Mouse (Mus musculus): Measurements from ENCODE around the gene Tunar. TPM values are rescaled to one million over a fixed set of nuclear protein-coding genes. Genes with fewer than 3 reads are reported as not detected.

The Tunar gene
- total RNA-seq (2017), result not detected in 2 replicates

DNA sequence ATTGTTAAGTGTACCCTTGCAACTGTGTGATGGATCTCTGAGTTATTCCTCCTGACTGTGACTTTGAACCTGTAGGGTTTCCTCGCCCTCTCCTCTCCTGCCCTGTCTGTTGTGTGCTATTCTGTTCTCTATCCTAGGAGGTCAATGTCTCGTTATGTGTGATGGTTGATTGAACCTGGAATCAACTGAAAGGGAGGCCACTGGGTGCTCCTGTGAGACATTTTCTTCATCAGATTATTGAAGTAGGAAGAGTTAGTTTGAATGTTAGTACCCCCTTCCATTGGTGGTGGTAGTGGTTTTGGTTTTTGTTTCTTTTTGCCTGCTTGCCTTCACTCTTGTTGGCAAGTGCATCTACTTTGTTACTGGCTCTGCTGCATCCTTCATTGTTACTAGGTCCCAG is at the start of gene Tunar:
Gene Tunar, plus strand, starts transcription at position 301 of the 400 bp plus-strand sequence.
- ATAC-seq (replicated peaks; ENCODE audit: low read depth, poor library complexity, severe bottlenecking), result no peak

DNA sequence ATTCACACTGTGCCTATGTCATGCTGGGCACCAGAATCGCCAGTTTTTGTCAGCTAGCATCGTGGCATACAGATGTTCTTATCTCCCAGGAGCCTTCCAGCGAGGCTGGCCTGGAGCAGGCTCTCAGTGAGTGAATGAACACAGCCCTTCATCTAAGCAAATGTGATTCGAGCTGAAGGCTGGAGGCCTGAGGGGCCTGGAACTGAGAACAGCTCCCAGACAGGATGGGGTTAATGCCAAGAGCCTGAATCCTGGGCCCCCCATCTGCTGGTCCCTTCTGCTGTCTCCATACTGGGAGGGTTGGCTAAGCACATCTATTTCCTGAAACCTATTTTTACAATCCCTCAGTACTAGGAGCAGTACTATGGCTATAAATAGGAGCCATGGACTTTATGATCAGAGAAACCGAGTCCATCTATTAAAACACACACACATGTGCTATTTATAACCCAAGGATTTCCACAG is 21.1 kb upstream of the Tunar start:
- ATAC-seq (replicated peaks; ENCODE audit: low read depth, poor library complexity, severe bottlenecking), result no peak

DNA sequence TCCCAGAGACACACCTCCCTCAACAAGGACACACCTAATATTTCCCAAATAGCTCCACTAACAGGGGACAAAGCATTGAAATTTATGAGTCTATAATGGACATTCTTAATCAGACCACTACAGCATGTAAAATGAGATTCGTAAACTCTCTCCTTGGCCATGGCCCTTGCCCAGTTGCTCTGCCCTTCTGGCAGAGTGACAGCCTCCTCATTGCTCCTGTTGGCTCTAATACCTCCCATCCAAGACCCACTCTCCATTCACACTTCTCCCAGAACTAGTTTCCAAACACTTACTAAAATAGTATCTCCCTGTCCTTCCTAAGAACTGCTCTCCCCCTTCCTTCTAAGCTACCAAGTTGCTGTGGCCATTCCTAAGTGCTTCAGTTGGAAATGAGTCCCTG is 19.3 kb upstream of the Tunar start:
- no peak for ATAC-seq (replicated peaks; ENCODE audit: low read depth, poor library complexity, severe bottlenecking)

DNA sequence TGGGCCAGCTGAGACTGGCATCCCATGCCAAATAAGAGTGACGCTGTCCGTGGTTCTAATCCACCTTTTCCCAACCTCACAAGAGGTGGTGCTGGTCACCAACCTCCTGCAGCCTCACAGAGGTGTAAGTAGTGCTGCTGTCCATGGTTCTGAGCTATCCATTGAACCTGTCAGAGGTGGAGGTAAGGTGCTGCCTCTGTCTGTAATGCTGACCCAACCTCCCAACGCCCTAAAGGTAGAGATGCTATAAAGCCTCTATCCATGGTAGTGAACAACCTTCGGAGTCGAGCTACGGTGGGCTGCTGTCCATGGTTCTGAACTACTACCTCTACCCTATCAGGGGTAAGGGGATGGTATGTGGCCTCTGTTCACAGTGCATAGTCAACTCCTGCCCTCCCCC is 11.5 kb upstream of the Tunar start:
- peak; percentile 72 for ATAC-seq (replicated peaks; ENCODE audit: low read depth, poor library complexity, severe bottlenecking)

DNA sequence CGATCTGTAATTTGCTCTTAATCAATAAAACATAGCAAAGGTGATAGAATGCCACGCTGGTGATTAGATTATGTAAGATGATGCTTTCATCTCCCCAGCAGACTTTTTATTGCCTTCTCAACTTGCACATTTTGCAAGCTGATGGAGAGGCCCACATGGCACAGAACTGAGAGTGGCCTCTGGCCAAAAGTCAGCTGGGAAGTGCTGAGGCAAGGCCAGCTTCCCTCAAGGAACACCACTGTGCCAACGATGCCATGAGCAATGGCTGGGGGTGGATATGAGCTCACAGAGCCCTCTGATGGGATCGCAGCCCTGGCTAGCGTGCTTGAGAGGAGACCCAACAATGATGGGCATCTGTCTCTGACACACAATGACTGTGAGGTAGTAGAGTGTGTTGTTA is 6.6 kb upstream of the Tunar start:
- ATAC-seq (replicated peaks; ENCODE audit: low read depth, poor library complexity, severe bottlenecking), result no peak

DNA sequence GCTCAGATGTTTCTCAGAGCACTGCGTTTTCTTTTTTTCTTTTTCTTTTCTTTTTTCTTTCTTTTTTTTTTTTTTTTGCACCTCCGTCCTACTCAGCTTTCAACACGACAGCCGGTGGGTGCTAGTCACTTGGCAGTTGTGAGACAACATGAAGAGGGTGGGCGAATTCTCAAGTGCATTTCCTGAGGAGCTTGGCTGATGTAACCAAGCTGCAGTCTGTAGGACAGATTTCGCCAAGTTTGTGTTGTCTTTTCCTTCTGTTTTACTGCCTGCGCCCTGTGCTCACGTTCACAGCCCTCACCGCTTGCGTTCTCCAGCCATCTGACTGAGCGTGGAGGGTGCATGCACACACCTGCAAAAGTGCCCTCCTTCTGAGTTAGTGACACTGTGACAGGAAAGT is 5.3 kb upstream of the Tunar start:
- ATAC-seq (replicated peaks; ENCODE audit: low read depth, poor library complexity, severe bottlenecking), result no peak

DNA sequence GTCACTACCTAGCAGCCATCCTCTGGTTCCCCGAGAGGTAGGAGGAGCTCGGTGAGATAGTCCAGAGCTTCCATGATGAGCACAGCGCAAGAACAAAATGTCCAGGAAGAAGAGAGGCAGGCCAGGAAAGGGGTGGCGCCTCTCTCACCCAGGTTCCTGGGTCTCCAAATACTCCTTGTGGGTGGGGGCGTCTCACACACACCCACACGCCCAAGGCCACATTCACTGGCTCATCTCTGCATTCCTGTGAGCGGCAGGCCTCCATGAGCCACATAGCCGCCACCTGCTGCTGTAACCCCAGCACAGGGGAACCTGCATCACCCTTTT is 2.4 kb downstream of the Tunar start:
- no peak for ATAC-seq (replicated peaks; ENCODE audit: low read depth, poor library complexity, severe bottlenecking)

DNA sequence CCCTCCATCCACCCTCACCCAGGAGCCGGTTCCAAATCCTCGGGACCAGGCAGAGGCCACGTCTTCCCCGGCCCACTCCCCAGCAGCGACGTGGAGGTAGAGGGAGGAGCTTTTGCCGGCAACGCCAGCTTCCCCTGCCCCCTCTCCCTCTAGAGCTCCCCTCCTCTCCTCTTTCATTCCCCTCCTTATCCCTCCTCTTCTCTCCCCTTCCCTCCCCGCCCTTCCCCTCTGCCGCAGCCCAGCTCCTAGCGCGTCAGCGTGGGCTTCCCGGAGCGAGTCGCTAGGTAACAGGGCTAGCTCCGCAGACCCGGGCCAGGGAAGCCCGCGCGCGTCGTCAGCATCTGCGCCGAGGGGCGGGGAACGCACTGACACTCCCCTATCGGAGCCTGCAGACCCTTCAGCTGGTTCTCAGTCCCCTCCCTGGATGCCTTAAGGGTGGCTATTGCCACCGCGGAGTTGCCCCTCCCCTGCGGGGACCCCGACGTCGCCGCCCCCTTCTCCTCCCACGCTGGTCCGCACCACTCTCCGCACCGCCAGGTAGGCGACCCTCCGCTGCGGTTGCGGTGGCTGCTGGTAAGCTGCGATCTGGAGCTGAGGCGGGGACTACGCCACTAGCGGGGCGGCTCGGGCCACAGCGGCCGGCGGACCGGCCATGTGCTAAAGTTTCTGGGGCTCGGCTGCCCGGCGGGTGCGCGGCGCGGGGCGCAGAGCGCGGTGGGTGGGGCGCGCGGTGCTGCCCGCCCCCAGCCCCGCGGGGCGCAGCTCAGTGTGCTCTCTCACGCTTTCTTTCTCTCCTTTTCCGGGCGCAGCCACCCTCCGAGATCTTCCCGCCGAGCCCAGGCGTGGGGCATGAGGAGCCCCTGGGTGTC is 3.0 kb downstream of the Tunar start:
- ATAC-seq (replicated peaks; ENCODE audit: low read depth, poor library complexity, severe bottlenecking), result no peak

DNA sequence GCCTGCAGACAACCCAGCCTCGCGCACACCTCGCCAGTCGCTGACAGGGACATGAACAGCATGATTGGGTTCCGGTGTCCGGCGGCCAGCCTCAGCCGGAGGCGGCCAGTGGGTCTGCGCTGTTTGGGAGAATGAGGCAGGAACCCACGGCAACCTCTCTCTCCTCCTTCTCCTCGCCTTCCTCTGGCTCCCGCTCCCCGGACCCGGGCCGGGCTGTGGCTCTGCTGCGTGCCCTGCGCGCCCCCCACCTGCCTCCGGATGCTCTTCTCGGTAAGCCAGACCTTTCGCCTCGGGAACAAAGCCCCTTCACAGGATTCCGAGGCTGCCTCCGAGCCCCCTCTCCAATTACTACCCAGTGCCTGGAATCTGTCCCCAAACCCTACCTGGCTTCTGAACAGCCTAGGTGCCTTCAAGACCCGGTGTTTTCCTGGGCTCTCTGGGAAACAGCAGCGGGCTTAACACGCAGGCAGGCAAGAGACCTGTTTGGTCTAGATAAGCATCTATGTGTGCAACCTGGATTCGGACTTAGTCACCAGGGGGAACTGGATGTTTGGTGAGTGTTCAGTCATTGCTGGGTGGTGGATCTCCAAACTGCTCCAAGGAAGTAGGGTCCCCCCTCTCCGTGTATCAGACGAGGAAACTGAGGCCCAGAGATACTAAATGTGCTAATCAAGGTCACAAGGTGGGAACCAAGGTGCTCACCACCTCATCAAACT is 3.8 kb downstream of the Tunar start:
- ATAC-seq (replicated peaks; ENCODE audit: low read depth, poor library complexity, severe bottlenecking), result no peak

DNA sequence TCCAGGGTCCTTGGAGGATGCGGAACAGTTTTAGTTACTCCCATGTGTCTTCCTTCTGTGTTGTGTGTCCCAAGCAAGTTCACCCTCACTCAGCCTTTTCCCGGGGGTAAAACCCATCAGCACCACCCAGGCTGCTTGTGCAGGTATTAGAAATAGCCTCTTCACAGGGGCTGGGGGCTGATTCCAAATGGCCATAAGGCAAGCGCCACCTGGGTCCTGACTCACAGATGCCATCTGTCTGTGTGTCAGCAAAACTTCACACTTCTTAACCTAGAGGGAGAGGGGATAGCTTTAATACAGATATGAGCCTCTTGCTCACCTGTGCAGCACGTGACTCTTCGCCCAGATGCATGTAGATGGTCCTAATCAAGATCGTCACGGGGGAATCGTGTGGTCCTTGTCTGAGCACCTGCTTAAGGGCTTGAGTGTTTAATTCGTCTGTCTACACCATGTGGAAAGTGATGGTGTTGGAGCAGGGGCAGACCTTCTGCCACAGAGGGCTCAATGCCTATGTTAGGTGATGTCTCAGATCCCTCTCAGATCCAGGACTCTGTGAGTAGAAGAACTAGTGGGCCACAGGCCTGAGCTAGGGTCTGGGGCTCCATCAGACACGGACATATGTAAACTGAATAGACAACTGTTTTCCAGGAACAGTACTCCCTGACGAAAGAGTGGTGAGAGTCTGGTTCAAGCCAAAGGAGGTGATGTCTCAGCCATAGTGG is 4.7 kb downstream of the Tunar start:
- no peak for ATAC-seq (replicated peaks; ENCODE audit: low read depth, poor library complexity, severe bottlenecking)

DNA sequence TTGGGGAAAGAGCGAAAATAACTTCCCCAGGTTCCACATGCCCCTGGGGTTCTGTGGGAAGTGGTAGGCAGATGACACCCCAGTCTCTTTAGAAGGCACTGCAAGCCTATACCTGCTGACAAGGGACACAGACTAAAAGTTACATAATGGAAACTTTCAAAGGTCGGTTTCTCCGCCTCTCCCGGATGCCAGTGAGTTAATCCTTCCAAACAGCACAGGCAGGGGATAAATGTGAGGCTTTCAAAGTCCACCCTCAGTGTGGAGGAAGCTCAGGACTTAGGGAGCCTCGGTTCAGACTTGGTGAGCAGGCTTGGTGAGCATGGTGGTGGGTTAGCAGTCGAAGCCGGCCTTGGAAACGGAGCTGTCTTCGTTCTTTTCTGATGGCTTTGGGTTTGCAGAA is 7.9 kb downstream of the Tunar start:
- ATAC-seq (replicated peaks; ENCODE audit: low read depth, poor library complexity, severe bottlenecking), result no peak

DNA sequence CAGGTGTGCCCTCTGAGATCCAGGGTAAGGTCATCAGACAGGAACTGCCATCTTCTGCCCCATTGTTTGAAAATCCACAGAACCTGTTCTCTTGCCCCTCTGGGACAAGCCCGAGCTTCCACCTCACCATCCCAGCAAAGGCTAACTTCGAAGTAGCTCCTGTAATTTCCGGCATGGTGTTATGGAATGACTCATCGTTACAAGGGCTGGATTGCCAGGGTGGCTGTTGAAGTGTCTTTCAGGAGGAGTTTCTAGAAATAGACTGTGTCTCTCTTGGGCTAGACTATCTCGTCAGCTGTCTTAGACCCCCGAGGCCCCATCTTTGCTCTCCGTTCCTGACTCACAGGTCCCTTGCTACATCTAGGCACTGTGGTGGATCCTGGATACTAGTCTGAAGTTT is 10.8 kb downstream of the Tunar start:
- no peak for ATAC-seq (replicated peaks; ENCODE audit: low read depth, poor library complexity, severe bottlenecking)

DNA sequence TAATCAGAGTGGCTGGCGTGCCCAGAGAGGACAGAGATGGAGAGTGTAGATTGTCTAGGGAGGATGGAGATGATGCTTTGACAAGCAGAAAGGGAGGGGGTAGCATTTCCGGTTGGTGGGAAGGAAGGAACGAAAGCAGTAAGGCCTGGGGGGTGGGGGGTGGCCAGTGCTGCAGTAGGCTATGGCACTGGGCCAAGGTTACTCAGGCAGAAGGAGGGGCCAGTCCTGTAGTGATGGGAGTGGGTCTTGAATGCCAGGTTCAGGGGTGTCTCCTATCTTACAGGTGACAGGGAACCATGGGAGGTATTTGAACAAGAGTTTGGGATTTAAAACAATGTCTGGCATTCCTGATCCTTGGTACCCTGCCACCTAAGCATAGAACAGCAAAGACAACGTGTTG is 13.2 kb downstream of the Tunar start:
- no peak for ATAC-seq (replicated peaks; ENCODE audit: low read depth, poor library complexity, severe bottlenecking)

DNA sequence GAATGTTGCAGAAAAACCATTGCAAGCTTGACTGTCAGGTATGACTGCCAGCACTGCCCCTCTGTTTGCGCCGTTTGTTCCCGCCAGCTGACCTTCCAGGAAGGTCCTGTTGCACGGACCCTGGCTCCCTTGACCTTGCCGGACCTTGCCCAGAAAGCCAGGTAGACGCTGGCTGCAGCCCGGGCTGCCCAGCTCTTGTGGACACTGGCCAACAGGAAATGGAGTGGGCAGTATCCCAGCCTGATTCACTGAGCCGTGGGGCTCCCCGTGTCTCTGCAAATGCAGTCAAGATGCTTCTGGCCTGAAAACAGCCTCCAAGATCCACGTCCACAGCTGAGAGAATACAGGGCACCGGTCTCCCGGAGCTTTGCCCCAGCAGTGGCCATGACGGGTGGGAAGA is 13.6 kb downstream of the Tunar start:
- ATAC-seq (replicated peaks; ENCODE audit: low read depth, poor library complexity, severe bottlenecking), result no peak

DNA sequence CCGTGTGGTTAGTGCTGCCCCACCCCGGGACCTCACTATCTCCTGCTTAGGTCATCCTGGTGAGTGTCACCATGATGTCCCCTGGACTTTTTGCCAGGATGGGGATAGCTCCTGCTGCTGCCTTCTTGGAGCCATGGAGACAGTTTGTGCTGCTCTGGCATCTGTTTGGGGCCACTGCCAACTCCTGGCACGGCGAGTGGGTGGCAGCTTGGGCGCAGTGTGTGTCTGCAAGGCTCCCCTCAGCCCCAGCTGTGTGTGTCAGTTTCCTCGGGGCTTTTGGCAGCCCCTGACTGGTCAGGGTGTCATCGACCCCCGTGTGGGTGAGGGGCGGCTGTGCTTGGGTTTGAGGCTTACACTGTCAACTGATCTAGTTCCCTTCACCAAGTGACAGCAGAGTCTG is 20.6 kb downstream of the Tunar start:
- no peak for ATAC-seq (replicated peaks; ENCODE audit: low read depth, poor library complexity, severe bottlenecking)

DNA sequence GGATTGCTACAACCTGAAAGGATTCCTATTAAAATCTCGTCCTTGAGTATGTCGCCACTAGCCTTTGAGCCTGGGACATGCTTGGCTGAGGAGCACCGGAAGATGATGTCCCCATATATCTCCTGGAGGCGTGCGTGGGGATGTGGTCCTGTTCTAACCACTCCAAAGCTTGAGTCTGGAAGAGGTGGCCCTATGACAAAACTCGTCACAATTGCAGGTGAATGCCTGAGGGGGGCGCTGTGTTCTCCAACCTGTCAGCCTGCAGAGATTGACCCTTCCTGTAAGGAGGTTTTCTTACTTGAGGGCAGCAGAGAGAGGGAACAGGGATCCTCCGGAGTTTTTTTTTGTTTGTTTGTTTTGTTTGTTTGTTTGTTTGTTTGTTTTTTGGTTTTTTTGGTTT is 21.1 kb downstream of the Tunar start:
- no peak for ATAC-seq (replicated peaks; ENCODE audit: low read depth, poor library complexity, severe bottlenecking)

DNA sequence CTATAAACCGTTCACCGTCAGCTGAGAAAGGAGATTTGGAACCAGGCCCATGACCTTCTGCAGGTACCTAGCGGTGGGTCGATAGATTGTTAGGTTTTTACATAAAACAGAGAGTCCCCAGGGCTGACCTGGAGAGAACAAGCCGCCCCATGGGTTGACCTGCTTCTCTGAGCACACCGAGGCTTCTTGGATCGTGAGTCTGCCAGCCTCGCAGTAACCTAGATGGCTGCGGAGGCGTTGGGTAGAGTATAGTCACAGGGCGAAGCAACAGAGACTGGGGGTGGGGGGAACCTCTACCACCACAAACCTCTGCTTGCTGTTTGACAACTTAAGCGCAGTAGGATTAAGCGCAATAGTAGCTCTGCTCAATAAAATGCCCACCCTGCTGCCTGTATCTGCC is 23.1 kb downstream of the Tunar start:
- ATAC-seq (replicated peaks; ENCODE audit: low read depth, poor library complexity, severe bottlenecking), result no peak

DNA sequence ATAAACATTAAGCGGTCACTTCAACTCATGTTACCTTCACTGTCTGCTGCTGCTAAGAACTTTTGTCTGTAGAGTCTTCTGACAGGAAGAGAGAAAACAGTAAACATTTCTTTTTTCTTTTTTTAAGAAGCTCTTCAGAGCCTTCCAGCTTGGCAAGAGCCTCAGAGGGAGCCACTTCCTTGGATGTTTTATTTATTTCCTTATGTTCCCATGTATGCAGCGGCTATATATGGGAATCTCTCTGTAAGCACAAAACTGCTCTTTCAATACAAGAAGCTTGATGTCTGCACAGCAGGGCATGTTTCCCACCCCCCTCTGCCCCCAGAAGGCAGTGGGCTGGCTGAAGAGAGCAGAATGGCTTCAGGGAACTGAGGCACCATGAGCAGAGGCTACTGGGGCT is 30.0 kb downstream of the Tunar start:
- ATAC-seq (replicated peaks; ENCODE audit: low read depth, poor library complexity, severe bottlenecking), result no peak

DNA sequence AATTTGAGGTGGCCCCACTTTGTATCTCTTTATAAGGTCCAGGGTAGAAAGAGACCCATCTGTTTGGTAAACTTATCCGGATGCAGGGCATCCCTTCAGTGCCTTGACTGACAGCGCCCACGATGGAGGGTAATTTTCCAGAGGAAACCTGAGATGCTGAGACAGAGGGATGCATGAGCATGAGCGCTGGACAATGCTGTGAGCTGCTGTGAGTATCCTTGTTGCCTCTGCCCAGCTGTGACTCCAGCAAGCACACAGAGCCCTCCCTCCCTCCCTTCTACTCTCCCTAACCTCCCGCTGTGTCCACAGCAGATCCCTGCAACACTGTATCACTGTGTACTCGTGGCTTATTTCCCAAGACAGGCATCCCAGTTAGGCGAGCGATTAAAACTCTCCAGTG is 40.9 kb downstream of the Tunar start:
- ATAC-seq (replicated peaks; ENCODE audit: low read depth, poor library complexity, severe bottlenecking), result no peak

DNA sequence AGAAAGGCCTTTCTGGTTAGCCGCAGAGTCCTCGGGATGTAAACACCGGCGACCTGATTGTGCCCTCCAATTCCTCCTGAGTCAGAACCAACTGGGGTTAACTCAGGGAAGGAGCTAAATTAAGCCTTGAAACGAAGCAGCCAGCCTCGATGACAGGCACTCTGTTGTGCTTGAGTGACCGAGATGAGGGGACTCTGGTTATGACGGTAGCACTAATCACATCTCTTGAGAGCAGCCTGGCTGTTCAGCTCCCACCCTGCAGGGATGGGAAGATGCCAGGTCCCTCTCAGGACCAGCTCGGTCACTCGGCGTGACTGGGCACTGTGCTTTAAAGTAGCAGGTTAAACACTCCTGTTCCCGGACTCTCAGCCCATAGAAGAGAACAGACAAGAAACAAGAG is 43.3 kb downstream of the Tunar start:
- no peak for ATAC-seq (replicated peaks; ENCODE audit: low read depth, poor library complexity, severe bottlenecking)

DNA sequence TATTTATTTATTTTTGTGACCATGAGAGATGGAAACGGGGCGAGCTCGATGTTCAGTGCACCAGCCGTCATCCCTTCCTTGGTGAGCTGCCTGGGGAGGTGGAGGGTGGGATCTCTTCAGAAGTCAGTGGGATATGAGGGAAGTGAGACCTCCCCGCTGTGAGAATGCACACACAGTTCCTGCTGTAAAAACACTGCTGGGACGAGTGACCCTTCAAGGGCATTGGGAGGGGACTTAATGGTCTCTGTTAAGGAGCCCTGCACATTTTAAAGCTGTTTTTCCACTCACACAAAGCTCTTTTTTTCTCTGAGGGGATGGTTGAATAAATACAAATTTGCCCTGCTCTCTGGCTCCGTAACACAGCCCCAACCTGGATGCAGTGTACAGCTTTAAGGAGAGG is 49.1 kb downstream of the Tunar start:
- ATAC-seq (replicated peaks; ENCODE audit: low read depth, poor library complexity, severe bottlenecking), result no peak
